Mouse (Mus musculus) spleen, adult 2 months (tissue): ENCODE results near the gene Ntan1.

Source experiments
- CTCF ChIP-seq: fragments of 200-500 bp; IDR thresholded peaks from 2 replicates; pipeline ENCODE4 v1.5.1; 2011; ENCODE audit warnings: mild to moderate bottlenecking, inconsistent platforms; ENCODE audit not compliant: insufficient read depth, insufficient read length, insufficient replicate concordance; ENCODE audit errors: extremely low read depth
- POLR2A ChIP-seq: fragments of 200-500 bp; IDR thresholded peaks from 2 replicates; pipeline ENCODE4 v1.6.1; 2011; ENCODE audit warnings: low read depth, low read length, inconsistent platforms

DNA sequence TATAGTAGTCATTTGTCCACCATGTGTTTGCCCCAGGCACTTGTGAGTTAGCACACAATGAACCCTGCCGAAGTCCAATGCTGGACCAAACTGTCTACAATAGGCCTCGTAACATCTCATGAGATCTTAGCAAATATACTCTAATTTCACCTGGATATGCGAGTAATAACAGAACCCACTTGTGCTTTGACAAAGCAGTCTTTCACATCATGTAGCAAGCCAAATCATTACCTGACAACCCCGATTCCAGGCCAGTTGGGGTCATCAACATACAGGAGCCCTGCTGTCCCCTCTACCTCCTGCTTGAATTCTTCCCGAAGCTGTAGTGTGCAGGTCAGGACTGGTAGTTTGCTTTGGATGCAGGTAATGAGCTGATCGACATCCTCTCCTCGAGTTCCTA, 21.4 kb downstream of the Ntan1 start:
- TF ChIP-seq CTCF (no peak), POLR2A (no peak)
